Mouse (Mus musculus) G1E (cell line): Measurements from ENCODE around the gene Slc12a7. TPM values are rescaled to one million over a fixed set of nuclear protein-coding genes. Genes with fewer than 3 reads are reported as not detected.

ENCODE experiments used
- ATAC-seq: 2 replicates; pipeline ENCODE4 v1.8.0; 2016; ENCODE audit warnings: mild to moderate bottlenecking; ENCODE audit not compliant: insufficient number of reproducible peaks, poor library complexity, low FRiP score, severe bottlenecking; ENCODE audit errors: extremely low read depth
- DNase-seq: peaks from one replicate; pipeline ENCODE4 v3.0.0; 2012; ENCODE audit warnings: low spot score
- H3K27me3 ChIP-seq: 2 replicates; pipeline ENCODE4 v1.6.1; 2012; ENCODE audit warnings: mild to moderate bottlenecking, low read length, inconsistent platforms; ENCODE audit not compliant: insufficient read depth
- H3K36me3 ChIP-seq: replicated peaks from 2 replicates; pipeline ENCODE3; 2012; ENCODE audit warnings: mild to moderate bottlenecking, inconsistent platforms
- H3K4me1 ChIP-seq: 2 replicates; pipeline ENCODE4 v1.6.1; 2012; ENCODE audit warnings: low read depth, low read length, inconsistent platforms, mixed read lengths; ENCODE audit not compliant: insufficient read depth
- H3K4me3 ChIP-seq: 2 replicates; pipeline ENCODE4 v1.5.1; 2012; ENCODE audit warnings: low read depth, mild to moderate bottlenecking, inconsistent platforms, low read length, moderate library complexity, mixed read lengths
- H3K9me3 ChIP-seq: replicated peaks from 2 replicates; pipeline ENCODE4 v1.6.1; 2012; ENCODE audit warnings: inconsistent platforms
- CTCF ChIP-seq: IDR thresholded peaks from 2 replicates; pipeline ENCODE4 v1.5.1; 2012; ENCODE audit warnings: low read depth, low read length, inconsistent platforms, mixed read lengths
- GATA1 ChIP-seq: IDR thresholded peaks from 2 replicates; pipeline ENCODE4 v1.6.1; 2012; ENCODE audit warnings: borderline replicate concordance, low read length, inconsistent platforms, mixed read lengths
- GATA2 ChIP-seq: IDR thresholded peaks from 2 replicates; pipeline ENCODE4 v1.6.1; 2012; ENCODE audit warnings: low read depth, low read length, inconsistent platforms, borderline replicate concordance
- POLR2AphosphoS5 ChIP-seq: IDR thresholded peaks from 2 replicates; pipeline ENCODE4 v1.6.1; 2012; ENCODE audit warnings: low read depth, low read length, inconsistent platforms; ENCODE audit not compliant: insufficient replicate concordance
- TAL1 ChIP-seq: conservative IDR thresholded peaks from 2 replicates; pipeline ENCODE4 v1.6.1; 2012; ENCODE audit warnings: low read depth, low read length, inconsistent platforms, mixed read lengths
- polyA plus RNA-seq: library from polyadenylated mRNA; stranded (reverse); fragments of >175 nt; gene quantifications from 2 replicates; pipeline ENCODE4 v1.2.3, GENCODE M21; 2012
- total RNA-seq, 2 experiments: library from RNA; stranded (forward) in 1 of 2; stranded (reverse) in 1 of 2; fragments of 200-1000 nt in 1 of 2; fragments of >200 nt in 1 of 2; fragmentation: Nextera tagmentation in 1 of 2; gene quantifications; 2 replicates each; pipeline ENCODE4 v1.2.3; 2014 to 2017

Slc12a7 gene
- total and polyA plus RNA-seq, 3 experiments = 0.46 to 1.6 (median 0.82) TPM

GRCm38 (mm10) chr13:73725315-73725714, 7.6 kb upstream of the Slc12a7 start:
- Histone ChIP-seq H3K4me3 (no peak overlapping the region), H3K9me3 (no peaks in the 10 kb centered on the region), H3K36me3 (no peaks in the 10 kb centered on the region), H3K4me1 (no peaks in the 10 kb centered on the region), H3K27me3 (peaks cover 6% of the 10 kb centered on the region; the same call in 1 of the 2 replicates)
- TF ChIP-seq CTCF (no peak), GATA1 (no peak), GATA2 (no peak)
- ATAC-seq (no peak), DNase-seq (no peak)

DNA sequence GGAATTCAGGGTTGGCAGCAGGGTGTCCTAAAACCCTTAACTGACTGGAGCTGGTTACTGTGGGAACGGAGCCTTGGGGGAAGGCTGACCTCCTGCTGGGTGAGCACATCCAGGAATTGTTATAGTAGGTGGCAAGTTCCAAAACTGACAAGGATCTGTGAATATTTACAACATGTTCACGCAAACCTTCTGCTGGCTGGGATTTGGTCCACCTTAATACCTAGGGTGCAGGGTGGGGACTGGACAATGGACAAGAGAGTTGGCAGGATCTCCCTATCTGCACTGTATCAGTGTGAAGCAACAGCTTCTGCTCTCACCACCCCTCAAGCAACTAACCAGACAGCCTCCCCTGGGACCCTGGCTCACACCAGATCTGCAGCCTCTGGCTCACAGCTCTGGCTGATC, 5.3 kb upstream of the Slc12a7 start:
- H3K4me1 ChIP-seq = no peaks in the 10 kb centered on the region
- ATAC-seq (no peak), DNase-seq (no peak)
- no peak for TF ChIP-seq GATA2
- no peak for TF ChIP-seq CTCF
- TF ChIP-seq GATA1 = no peak
- no peak for TF ChIP-seq POLR2AphosphoS5
- no peak for TF ChIP-seq TAL1
- no peak overlapping the region for H3K4me3 ChIP-seq
- H3K9me3 ChIP-seq = no peaks in the 10 kb centered on the region
- peaks cover 10% of the 10 kb centered on the region for H3K27me3 ChIP-seq
- H3K36me3 ChIP-seq = no peaks in the 10 kb centered on the region

- DNase-seq (no peak), ATAC-seq (no peak)
- Histone ChIP-seq H3K4me1 (no peaks in the 10 kb centered on the region), H3K36me3 (no peaks in the 10 kb centered on the region), H3K9me3 (no peaks in the 10 kb centered on the region), H3K27me3 (peaks cover 13% of the 10 kb centered on the region), H3K4me3 (no peak overlapping the region)
- TF ChIP-seq POLR2AphosphoS5 (no peak), CTCF (no peak), GATA1 (no peak), GATA2 (no peak), TAL1 (no peak)
Measured at GRCm38 (mm10) chr13:73728633-73729032, 4.3 kb upstream of the Slc12a7 start.

DNA sequence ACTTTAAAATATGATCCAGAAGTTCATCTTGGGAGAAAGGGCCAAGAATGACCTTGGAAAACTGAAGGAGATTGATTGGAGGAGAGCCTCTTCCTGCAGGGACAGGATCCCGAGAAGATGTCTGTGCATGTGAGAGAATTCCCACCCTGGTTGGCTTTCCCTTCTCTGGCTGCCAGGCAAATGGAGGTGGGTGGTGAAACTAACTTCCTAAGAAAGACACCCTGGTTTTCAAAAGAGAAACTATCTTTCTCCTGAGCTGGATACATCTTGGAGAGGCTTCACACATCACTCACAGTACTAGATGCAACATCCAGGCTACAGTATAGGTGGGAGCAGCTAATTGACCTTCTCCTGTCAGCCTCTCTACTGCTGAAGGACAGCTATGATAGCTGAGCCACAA, 2.0 kb upstream of the Slc12a7 start:
- Histone ChIP-seq H3K9me3 (no peaks in the 10 kb centered on the region), H3K36me3 (no peaks in the 10 kb centered on the region), H3K4me1 (no peaks in the 10 kb centered on the region), H3K4me3 (no peak overlapping the region), H3K27me3 (peaks cover 10% of the 10 kb centered on the region)
- no peak for TF ChIP-seq GATA2
- no peak for TF ChIP-seq GATA1
- no peak for TF ChIP-seq TAL1
- no peak for TF ChIP-seq POLR2AphosphoS5
- TF ChIP-seq CTCF = no peak
- DNase-seq (no peak), ATAC-seq (no peak)

- H3K4me1 ChIP-seq = no peaks in the 10 kb centered on the region
- no peaks in the 10 kb centered on the region for H3K36me3 ChIP-seq
- H3K4me3 ChIP-seq = no peak overlapping the region
- TF ChIP-seq TAL1 (no peak), GATA2 (no peak), GATA1 (no peak), CTCF (no peak), POLR2AphosphoS5 (no peak)
- DNase-seq (no peak), ATAC-seq (no peak)
- H3K27me3 ChIP-seq = peaks cover 10% of the 10 kb centered on the region
- H3K9me3 ChIP-seq = no peaks in the 10 kb centered on the region
Measured at GRCm38 (mm10) chr13:73732235-73732634, 659 bp upstream of the Slc12a7 start.

GRCm38 (mm10) chr13:73734379-73734778, 1.5 kb downstream of the Slc12a7 start:
- no peaks in the 10 kb centered on the region for H3K36me3 ChIP-seq
- no peaks in the 10 kb centered on the region for H3K9me3 ChIP-seq
- TF ChIP-seq GATA1 (no peak), TAL1 (no peak), CTCF (no peak), POLR2AphosphoS5 (no peak), GATA2 (no peak)
- H3K4me3 ChIP-seq = no peak overlapping the region
- ATAC-seq (no peak), DNase-seq (no peak)
- no peaks in the 10 kb centered on the region for H3K4me1 ChIP-seq
- H3K27me3 ChIP-seq = peaks cover 10% of the 10 kb centered on the region

DNA sequence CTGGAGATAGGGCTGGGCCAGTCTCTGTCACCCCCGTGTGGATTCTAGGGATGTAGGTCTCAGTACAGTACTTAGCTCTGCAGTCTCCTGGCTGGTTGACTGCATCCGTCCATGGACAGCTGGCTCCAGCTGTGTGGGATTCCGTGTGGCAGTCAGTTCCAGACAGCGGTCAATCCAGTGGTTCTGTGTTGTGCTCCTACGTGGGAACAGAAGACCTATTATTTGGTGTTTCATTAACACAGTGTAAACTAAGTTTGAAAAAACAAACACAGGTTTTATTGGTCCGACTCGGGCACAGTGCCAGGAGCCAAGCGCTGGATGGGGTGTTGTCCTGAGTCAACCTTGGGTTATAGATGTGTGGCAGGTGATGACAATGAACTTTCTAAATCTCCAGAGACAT, 2.4 kb downstream of the Slc12a7 start:
- no peaks in the 10 kb centered on the region for H3K36me3 ChIP-seq
- H3K4me1 ChIP-seq = no peaks in the 10 kb centered on the region
- no peak for TF ChIP-seq GATA2
- no peak for TF ChIP-seq GATA1
- no peak for ATAC-seq
- no peak overlapping the region for H3K4me3 ChIP-seq
- no peaks in the 10 kb centered on the region for H3K9me3 ChIP-seq
- H3K27me3 ChIP-seq = peaks cover 10% of the 10 kb centered on the region
- no peak for DNase-seq
